Mouse (Mus musculus) gastrocnemius, postnatal 36 days (tissue): ENCODE measurements around the gene Ssh2. TPM values are rescaled to one million over a fixed set of nuclear protein-coding genes. Genes with fewer than 3 reads are reported as not detected.
A peak's percentile ranks its signal among the peaks of the same experiment; 100 is the strongest.

Source experiments
- DNase-seq, 2 experiments: peaks; one replicate each; pipeline ENCODE4 v3.0.0; 2022
- intact Hi-C: fragments of 180-260 bp; cut with DNase I; formaldehyde crosslinking; loops from one replicate; pipeline ENCODE4 v1.15.1; 2025
- total RNA-seq, 2 experiments: library from RNA; stranded (reverse); gene quantifications; 2 replicates each; pipeline ENCODE4 v1.2.3; 2021

Gene Ssh2
- total RNA-seq, 2 experiments from 2014 or later: 39.4 to 43.4 TPM

DNA sequence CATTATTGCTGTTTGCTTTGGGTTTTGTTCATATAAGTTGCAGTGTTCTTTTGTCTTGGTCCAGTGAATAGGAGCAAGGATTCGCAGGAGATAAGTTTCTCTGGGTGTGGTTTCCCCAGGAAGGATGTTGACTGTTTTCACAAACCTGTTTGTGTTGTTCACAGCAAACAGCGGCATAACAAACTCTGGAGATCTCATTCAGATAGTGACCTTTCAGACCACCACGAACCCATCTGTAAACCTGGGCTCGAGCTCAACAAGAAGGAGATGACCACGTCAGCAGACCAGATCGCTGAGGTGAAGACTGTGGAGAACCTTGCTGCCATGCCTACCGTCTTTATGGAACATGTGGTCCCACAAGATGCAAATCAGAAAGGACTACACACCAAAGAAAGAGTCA lies 233.1 kb downstream of the Ssh2 start:
- intact Hi-C loops: no loop called here

DNA sequence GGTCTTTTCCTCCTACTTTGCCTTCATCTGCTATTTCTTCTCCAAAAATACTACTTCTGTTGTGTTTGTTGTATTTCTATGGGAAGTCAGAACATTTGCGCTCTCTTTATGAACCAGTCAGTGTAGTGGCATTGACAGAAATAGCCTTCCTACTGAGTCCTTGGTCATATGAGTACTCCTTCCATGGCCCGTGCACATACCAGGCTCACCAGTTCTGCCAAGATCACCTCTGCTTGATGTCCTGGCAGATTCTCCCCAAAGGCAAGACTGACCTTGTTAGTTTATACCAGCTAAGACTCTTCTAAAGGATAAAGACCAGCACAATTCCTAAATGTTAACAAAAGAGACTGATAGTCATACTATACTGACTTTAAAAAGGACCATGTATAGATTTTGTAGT lies 235.6 kb downstream of the Ssh2 start:
- intact Hi-C loops: no loop called here
- DNase-seq: no peak

More for the DNA sequence above, 233.1 kb downstream of the Ssh2 start:
- DNase-seq: no peak

GRCm38 (mm10) chr11:77453388-77453787 lies 237.3 kb downstream of the Ssh2 start:
- intact Hi-C loops: no loop called here
- no peak for DNase-seq

DNA sequence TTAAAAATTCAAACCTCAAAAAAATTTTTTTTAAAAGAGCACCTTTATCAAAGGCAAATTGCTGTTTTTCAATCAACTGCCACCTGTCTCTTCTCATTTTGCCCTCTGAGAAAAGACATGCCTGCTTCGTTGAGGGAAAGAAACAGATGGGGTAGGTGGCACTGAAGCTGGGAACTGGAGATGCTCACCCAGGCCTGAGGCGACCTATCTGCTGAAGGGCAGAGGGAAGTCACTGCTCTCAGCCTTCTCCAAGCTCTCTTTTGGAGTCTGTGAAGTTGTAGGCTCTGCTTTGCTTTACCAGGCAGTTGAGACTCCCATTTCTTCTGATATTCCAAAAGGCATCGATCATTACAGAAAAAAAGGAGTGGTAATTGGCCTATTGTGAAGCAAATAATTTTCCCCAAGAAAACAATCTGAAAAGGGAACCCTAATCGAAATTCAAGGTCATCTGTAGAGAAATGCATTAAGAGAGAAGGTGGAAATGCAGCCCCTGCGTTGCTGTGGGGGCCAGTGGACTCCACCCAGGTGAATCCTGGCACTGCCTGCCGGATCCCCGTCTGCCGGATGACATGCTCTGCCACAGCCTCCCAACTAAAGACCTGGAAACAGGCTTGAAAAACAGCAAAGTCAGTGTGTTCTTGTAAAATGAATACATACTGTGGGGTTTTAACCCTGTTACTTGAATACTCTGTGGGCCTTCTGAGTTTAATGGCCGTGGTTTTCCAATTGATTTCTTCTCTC lies 239.9 kb downstream of the Ssh2 start:
- intact Hi-C loops: no loop called here
- no peak for DNase-seq

DNA sequence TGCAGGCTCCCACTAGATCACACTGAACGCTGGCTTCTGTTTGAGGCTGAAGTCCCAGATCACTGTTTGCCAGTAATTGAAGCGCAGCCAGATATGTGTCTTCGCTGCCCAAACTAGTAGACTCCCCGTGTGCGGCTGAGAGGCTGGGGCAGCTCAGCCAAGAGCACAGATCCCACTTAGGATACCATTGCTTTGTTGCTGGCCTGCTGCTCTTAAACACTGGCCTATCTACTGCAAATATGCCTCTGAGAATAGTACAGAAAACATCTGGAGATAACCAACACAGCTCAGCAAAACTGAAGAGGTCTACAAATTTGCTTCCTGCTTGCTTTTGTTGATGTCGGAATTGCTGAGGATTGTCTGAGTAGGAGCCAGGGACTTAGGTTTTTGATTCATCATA lies 240.8 kb downstream of the Ssh2 start:
- no peak for DNase-seq
- intact Hi-C loops: no loop called here

GRCm38 (mm10) chr11:77461856-77462255 lies 245.8 kb downstream of the Ssh2 start:
- no peak for DNase-seq
- intact Hi-C loops: no loop called here

DNA sequence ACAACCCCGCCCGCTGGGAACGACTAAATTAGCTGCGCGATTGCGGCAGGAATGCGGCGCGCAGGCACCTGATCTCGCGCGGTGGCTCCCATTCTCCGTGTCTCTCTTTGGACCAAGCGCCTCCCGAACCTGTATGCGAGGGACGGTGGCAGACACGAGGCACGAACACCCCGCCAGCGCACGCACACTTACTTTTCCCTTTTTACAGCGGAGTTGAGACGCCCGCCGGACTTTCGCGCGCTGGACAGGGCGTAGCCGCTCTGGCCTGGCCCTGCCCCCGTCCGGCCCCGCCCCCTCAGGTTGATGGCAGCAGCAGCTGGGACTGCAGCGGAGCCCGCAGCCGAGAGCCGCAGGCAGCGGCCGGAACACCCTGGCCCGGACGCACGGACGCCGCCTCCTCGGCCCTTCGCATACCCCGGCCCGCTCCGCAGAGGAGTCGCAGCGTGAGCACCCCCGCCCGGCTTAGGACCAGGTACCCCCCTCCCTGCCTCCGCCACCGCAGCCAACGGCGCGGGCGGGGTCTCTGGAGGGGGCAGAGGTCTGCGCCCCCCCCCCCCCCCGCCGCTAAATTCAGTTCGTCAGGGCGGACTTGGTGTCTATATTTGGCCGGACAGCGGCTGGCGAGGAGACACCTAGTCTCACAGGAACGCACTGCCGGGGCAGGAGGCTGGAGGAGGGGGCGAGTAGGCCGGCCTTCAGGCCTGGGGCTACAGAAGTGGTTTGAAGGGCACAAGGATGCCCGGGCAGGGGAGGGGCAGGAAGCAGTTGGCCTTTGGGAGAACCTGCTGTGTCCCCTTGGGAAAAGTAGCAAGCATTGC lies 246.4 kb downstream of the Ssh2 start, which contains the start of gene Coro6:
Coro6 (plus strand) TSS at position 129 of the 818 bp plus-strand sequence.
- DNase-seq: peak; percentile 75 to 84
- intact Hi-C loops: no loop called here

- DNase-seq: no peak
- intact Hi-C loops: no loop called here
These were observed 247.0 kb downstream of the Ssh2 start for GRCm38 (mm10) chr11:77463101-77463445.

DNA sequence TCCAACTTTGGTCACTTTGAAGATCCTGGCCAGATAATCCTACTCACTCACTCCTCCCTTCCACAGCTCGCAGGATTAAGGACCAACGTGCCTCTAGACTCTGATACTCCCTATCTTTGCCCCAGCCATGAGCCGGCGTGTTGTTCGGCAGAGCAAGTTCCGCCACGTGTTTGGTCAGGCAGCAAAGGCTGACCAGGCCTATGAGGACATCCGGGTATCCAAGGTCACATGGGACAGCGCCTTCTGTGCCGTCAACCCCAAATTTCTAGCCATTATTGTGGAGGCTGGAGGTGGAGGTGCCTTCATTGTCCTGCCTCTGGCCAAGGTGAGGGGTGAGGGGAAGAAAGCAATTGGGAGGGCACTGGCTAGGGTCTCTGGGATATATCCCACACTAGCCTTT lies 247.7 kb downstream of the Ssh2 start:
- intact Hi-C loops: no loop called here
- DNase-seq: no peak

GRCm38 (mm10) chr11:77464684-77465083 lies 248.6 kb downstream of the Ssh2 start:
- no peak for DNase-seq
- intact Hi-C loops: loop anchor here (5.0 kb wide), 1 partner anchor 367 kb away; no protein-coding TSS in a partner anchor

DNA sequence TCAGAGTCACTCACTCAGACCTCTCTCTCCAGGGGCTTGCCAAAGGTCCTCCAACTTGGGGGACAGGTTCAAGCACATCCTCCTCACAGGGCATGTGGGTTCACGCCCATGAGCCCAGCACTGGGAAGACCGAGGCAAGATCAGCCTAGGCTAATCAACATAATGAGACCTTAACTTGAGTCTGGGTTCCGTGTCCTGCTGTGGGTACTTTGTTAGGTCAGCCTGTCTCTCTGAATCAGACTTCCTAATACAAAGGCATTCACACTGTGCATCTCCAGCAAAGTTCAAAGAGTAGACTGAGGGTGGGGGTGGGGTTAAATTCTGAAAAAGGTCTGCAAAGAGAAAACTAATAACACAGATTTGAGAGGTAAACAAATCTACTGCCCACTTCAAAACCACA lies 249.0 kb downstream of the Ssh2 start:
- intact Hi-C loops: loop anchor here (5.0 kb wide), 1 partner anchor 368 kb away; no protein-coding TSS in a partner anchor
- DNase-seq: no peak

GRCm38 (mm10) chr11:77466544-77466943 lies 250.5 kb downstream of the Ssh2 start:
- DNase-seq: no peak
- intact Hi-C loops: loop anchor here (5.0 kb wide), 1 partner anchor 369 kb away; no protein-coding TSS in a partner anchor

DNA sequence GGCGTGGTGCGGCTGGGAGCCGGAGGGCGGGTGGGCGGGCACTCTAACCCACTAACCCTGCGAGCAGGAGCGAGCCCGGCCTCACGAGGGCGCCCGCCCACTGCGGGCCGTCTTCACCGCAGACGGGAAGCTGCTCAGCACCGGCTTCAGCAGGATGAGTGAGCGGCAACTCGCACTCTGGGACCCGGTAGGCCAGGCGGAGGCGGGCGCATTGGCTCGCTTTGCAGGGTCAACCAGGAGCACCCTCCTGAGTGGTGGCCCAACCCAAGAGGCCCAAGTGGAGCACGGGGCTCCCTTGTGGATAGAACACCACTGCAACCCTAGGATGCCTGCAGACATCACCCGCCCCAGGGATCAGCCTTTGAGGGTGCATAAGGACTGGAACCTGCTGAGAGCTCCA lies 251.1 kb downstream of the Ssh2 start:
- intact Hi-C loops: loop anchor here (5.0 kb wide), 1 partner anchor 370 kb away; no protein-coding TSS in a partner anchor
- peak; percentile 66 to 70 for DNase-seq

DNA sequence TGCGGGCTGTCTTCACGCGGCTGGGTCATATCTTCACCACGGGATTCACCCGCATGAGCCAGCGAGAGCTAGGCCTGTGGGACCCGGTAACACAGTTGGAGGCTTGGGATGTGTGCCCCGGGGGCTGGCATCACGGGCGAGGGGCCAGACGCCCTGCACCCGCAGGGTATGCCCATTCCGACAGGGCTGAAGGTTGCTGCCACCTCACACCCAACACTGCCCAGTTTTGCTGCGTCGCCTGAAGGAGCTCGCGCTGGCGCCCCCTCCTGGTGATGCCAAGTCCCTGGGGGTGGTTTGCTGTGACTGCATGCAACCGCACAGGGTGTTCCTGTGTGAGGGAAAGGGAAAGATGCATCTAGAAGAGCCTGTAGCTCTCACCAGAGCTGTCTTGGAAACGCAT lies 251.7 kb downstream of the Ssh2 start:
- peak; percentile 73 to 75 for DNase-seq
- intact Hi-C loops: loop anchor here (5.0 kb wide), 1 partner anchor 370 kb away; no protein-coding TSS in a partner anchor

DNA sequence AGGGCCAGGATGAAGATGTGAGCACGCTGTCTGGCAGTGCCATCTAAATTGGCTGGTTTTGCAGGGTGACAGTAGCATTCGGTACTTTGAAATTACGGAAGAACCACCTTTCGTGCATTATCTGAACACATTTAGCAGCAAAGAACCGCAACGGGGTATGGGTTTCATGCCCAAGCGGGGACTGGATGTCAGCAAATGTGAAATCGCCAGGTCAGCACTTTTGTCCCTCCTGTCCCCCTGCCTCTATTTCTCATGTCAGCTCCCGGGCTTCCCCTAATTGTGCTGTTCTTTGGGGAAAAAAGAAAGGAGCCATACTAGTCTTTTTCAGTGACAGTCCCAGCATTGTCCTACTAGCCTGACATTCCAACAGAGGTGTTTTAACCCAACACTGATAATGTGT lies 252.3 kb downstream of the Ssh2 start:
- intact Hi-C loops: loop anchor here (5.0 kb wide), 1 partner anchor 371 kb away; no protein-coding TSS in a partner anchor
- no peak for DNase-seq

DNA sequence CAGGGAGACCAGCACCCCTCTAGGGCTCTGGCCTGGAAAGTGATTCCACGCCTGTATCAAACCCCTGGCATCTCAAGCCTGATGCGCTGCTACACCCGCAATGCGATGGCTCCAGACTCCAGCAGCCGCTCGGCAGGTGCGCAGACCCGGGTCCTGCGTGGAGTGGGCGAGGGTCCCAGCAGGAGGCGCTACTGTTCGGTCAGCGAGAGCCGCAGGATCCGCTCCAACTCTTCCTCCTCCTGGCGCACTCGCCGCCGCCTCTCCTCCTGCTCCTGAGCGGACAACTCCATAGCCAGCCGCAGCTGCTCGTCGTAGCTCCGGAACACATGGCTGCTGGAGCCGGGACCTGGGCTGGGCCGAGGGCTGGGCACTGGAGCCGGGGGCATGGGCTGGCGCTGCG lies 255.3 kb downstream of the Ssh2 start:
- intact Hi-C loops: no loop called here
- DNase-seq: no peak

DNA sequence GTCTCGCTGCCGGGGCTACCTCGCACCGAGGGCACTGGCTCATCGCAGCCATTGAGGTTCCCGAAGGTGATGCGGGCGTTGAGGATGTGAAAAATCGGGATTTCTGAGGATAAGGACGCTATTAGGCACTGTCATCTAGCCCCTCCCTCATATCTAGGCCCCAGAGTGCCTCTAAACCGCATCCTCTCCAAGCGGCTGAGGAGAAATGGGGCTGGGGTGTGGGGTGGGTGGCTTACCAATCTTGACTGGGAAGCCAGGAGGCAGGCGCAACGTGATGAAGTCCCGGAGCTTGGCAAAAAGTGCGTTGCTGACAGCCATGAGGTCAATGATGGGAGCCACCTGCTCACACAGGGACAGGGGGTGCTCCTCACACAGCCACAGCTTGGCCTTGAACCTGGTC lies 256.7 kb downstream of the Ssh2 start:
- no peak for DNase-seq
- intact Hi-C loops: no loop called here

DNA sequence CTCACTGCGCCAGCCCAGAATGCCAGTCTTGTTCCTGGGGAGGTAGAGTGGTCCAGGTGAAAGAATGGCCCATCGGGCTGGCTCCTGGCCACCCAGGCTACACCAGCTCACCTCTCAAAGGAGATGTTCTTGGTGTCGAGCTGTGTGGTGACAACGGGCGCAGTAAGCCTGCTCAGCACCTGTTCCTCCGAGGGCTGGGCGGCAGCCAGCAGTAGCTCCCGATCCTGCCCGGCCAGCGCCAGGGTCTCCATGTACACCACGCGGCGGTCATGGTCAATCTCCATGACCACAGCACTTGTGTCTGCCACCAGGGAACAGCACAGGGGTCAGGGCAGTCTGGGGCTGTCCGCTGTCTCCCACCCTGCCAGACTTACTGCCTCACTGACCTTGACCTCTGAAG lies 260.1 kb downstream of the Ssh2 start:
- DNase-seq: no peak
- intact Hi-C loops: no loop called here

- intact Hi-C loops: no loop called here
- no peak for DNase-seq
These were observed 260.8 kb downstream of the Ssh2 start for GRCm38 (mm10) chr11:77476895-77477294.

DNA sequence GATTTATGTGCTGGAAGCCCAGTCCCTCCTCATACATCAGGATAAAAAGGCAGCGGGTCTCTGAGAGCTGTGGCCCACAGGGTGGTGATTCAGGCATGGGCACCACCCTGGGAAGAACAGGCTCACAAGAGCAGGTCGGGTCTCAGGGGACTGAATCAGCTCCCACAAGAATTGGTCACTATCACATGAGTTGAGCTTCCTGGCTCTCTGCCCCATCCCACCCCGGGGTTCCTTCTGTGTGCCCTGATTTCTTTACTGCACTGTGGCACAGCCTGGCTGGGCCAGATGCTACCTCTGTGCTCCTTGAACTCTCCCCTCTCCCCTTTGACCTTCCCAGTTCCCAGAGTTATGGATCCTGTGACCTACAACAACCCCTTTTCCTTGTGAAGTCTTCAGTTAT lies 267.0 kb downstream of the Ssh2 start:
- intact Hi-C loops: no loop called here
- no peak for DNase-seq

DNA sequence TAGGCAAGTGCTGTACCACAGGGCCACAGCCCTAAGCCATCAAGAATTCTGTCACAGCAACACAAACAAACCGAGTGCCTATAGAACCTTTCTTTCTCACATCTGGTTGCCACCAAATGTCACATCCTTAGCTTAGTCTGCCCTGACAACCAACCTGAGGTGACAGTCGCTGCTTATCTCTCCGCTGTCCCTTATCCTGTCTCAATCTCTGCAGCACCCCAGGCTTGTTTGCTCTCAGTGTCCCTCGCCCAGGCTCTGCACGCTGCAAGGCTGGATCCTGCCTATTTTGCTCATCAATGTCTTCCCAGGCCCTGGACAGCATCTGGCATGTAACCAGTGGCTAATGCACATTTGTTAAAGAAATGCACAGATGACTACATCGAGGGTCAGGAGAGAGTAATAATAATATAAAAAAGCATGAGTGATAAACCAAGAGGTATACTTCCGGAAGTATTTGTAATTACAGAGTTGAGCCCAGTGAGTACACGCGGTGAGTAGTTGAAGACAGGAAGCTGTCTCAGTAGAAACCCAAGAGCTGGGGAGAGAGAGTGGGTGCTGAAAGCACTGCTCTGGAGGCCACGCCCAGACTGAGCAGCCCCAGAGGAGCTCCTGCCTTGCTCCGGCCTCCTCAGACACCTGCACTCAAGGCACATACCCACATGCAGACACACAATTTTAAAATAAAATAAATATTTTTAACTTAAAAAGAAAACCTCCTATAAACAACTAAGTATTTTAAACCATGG lies 267.6 kb downstream of the Ssh2 start:
- DNase-seq: no peak
- intact Hi-C loops: no loop called here
